Mouse (Mus musculus) ES-E14 (cell line): ENCODE measurements around the gene Hacd2.

Experiments used
- CHD2 ChIP-seq: IDR thresholded peaks from 2 replicates; pipeline ENCODE4 v1.6.1; 2014; ENCODE audit warnings: mild to moderate bottlenecking, low read depth, low read length, inconsistent platforms
- MAFK ChIP-seq: IDR thresholded peaks from 2 replicates; pipeline ENCODE4 v1.6.1; 2014; ENCODE audit warnings: mild to moderate bottlenecking, low read depth, low read length, inconsistent platforms; ENCODE audit not compliant: insufficient read depth
- ZC3H11A ChIP-seq: IDR thresholded peaks from 2 replicates; pipeline ENCODE4 v1.6.1; 2012; ENCODE audit warnings: low read depth, mild to moderate bottlenecking, inconsistent platforms, low read length, borderline replicate concordance
- ZNF384 ChIP-seq: IDR thresholded peaks from 2 replicates; pipeline ENCODE4 v1.6.1; 2012; ENCODE audit warnings: low read depth, low read length, inconsistent platforms

- no peak for TF ChIP-seq CHD2
- TF ChIP-seq ZC3H11A, result no peak
- no peak for TF ChIP-seq ZNF384
- no peak for TF ChIP-seq MAFK
Measured at GRCm38 (mm10) chr16:34972471-34972870, 49.8 kb upstream of the Hacd2 start.
